Mouse (Mus musculus) right cerebral cortex, postnatal 10 days (tissue): ENCODE measurements around the gene Prr15l.

ENCODE experiments used
- DNase-seq, 2 experiments: peaks; one replicate each; pipeline ENCODE4 v3.0.0; 2021; ENCODE audit warnings: low spot score in 2 of 2

Gene Prr15l

DNA sequence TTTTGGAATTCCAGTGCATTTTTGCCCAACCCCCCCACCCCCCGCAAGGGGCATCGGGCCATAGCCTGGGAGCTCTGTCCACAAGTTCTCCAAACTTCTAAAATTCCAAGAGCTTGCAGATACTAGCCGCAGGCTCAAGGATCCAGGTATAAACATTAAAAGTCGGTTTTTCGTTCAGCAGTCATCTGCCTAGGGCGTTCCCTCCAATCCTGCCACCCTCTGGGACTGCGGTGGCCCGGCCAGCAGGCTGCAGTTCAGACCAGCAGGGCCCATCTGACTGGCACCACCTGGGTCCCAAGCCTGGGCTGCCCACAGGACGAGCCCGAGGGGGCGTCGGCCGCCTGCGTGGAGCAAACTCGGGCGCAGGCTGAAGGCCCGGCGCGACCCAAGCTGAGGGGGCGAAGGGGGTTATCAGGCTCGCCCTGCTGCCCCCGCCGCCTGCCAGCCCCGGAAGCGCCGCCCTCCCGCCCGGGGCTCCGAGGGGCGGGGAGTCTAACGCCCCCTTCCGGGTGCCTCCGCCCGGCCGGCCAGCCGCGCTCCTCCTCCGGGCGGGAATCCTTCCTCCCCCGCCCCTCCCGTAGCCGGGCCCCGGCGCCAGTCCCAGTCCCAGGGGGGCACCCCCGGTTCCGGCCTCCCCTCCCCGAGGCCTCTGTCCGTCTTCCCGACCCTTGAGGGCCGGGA lies 49.1 kb downstream of the Prr15l start:
- DNase-seq = peak; percentile 86 to 87

DNA sequence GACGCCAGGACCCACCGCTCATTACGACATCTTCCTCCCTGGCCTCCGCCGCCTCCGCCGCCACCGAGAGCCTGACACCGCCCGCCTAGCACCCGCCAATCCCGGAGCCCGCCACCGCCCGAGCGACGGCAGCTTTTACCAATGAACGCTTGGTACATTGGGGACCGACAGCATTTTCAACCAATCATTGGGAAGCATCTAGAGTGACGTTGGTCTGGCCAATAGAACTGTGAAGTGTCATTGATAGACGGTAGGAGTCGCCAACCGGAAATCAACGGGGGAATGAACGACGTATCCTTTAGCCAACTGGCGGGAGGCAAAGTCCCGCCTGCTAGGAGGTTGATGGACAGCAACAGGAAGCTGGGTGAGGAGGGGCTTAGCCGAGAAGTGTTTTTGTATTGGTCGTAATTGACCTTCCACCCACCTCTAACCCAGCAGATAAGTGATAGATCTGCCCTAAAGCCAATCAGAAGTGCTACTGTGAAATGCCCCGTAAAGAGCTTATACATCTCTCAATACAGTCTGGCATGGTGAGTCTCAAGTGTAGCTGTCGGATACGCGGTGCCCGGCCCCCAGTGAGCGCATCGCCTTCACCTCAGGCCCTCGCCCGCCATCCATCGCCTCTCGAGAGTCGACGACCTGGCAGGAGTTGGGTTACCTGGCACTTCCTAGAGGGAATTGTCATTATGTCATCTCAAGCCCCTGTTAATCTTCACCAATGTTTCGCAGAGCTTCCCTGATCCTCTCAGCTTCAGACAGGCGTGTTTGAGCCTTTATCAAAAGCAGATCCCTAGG lies 49.9 kb downstream of the Prr15l start:
- peak; percentile 99 to 100 for DNase-seq

DNA sequence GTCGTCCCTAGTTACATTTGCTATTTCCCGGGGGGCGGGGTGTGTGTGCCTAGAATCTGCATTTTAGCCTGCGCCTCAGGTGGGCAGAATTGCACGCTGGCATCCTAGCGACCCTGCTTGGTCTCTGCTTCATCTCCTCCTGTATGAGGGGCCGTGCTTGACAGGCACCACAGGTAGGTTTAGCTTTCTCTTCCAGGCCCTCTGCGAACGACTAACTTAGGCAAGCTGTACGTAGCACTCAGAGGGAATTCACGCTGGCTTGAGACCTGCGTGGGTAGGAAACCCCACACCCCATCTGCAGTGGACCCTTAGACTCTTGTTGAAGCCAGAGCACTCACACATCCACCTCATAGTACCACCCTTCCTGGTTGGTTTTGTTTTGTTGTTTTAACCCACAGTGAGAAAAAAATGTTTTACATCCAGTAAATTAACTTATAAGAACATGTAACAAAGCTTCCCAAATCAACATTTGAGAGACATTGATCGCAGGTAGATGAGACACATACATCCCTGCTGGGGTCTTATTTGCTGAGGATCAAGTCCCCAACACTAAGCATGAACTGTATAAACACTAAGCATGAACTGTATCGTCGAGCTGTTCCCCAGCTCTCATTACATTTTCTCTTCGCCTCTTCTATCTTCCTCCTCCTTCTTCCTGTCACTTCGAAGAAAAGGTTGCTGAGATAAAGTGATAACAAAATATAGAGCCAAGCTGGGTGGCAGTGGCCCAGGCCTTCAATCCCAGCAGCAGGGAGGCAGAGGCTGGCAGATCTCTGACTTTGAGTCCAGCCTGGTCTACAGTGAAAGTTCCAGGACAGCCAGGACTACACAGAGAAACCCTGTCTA lies 50.7 kb downstream of the Prr15l start:
- DNase-seq = peak in 1 of 2 experiments; percentile 49

DNA sequence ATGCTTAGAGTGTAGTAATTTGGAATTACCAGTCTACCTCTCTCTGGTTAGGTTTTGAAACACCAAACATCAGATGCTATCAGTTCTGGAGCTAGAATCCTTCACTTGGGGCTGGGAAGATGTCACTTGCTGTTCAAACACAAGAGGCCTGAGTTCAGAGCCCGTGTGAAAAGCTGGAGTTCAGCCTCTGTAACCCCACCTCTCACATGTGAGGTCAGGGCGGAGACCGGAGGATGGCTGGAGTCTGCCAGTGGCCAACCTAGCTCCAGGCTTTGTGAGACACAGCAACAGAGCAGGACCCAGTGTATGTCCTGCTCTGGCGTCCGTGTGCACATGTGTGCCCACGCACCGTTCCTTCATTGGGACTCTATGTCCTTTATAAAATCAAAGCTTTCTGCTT lies 51.4 kb downstream of the Prr15l start:
- DNase-seq = no peak

DNA sequence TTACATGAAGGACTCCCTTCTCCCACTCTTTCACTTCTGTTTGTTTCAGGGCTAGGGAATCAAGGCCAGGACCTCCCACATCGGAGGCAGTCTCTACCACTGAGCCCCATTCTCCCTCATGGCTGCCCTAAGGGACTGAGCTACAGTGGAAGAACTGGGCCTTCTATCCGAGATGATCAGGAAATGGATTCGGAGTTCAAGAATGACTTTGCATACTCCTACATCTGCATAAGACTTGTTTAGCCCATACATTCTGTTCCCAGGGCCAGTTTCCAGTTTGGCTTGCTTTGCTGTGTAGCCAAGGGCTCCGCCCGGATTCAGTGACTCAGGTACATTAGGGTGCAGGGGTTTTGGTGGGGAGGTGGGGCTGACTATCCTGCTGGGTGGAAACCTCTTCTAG lies 52.1 kb downstream of the Prr15l start:
- no peak for DNase-seq

DNA sequence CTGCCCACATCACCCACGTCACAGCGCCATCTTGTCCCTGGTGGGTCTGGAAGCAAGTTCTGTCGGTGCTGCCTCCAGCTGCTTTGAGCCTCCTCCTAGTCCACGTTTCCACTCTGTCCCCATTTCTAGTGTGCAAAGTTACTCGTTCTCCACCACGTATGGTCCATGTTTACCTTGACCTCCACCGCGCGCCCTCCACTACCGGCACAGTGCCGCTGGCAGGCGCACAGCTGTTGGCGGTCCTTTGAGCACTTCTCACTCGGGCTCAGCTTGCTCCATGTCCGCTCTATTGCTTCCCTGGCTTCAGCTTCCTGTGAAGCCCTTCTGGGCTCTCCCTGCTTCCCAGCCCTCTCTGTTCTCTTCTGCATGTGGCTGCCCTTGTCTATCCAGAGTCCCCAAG lies 53.6 kb downstream of the Prr15l start:
- no peak for DNase-seq

DNA sequence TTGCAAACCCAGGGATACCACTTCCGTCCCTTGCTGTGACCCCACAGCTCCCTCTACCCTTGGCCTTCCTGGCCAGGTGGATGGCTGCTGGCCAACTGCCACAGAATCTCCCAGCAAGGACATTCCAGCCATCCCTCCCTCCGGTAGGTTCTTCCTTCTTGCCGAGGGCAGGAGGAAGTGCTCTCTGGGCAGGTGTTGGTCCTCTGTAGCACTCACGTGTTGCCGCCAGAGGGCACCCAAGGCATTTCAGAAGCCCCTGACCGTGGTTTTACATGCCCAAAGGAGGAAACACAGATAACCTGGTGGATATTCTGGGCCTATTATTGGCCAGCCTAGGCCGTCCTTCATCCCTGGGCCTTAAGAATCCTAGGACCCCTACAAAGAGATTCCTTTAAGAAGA lies 54.5 kb downstream of the Prr15l start:
- peak; percentile 80 to 88 for DNase-seq

DNA sequence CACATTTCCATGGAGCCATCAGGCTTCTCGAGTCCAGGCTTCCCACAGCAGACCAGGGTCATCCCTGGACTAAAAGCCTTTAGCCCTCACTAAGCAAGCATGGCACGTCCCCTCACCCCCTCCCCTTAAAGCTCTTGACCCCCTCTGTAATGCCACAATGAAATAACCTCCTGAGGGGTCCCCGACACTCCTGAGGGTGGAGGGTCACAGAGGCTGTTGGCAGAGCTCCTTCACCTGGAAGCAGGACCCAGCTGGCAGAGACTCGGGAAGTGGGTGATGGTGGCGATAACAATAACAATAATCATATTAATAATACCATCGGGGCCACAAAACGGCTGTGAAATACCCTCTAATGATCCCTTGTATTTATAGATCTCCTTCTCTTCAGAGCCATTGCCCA lies 55.0 kb downstream of the Prr15l start, which contains the start of gene Sp2:
TSS of gene Sp2 (minus strand) at position 101 of the 400 bp plus-strand sequence.
- DNase-seq = no peak

DNA sequence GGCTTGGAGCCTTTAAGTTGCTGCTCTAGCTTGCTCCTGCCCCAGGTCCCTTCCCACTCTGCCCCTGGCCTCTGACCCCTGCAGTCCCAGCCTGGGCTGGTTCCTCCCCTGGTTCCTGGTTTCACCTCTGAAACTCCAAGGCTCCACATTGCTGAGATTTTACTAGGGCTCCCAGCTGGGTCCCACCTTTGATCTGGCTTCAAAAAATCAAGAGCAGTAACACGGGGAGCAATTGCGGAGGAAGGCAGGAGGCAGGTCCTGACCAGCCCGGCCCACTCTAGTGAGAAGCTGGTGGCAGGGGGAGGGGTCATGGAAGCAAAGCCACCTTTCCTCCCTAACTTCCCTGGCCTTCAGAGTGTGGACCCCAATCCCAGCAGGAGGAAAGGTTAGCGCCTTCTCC lies 57.0 kb downstream of the Prr15l start:
- DNase-seq = no peak

DNA sequence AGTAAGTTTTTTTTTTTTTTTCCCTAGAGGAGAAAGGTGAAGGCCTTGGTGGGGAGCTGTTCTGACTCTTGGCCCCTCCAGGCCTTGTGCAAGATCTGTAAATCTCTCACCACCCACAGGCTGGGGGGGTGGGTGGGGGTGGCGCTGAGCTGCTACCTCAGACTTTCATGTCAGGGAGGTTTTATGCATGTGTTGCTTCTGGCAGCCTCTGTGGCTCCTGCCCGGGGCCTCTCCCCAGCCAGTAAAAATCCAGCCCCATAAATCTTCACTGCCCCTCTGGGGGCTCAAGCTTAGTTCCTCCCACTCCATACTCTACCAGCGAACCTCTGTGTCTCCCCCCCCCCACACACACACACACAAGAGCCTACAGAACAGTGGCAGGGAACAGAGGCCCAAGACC lies 58.6 kb downstream of the Prr15l start:
- DNase-seq = no peak
